Mouse (Mus musculus): ENCODE data around the gene Parvb. TPM values are rescaled to one million over a fixed set of nuclear protein-coding genes. Genes with fewer than 3 reads are reported as not detected.

The Parvb gene
- polyA plus RNA-seq (2015; fragmentation: Nextera tagmentation; extraction: Ambion mirVana): 3.7 and 5.8 TPM in 2 replicates

GRCm38 (mm10) chr15:84231721-84232561 is at the start of gene Parvb:
Parvb (plus strand) TSS chr15:84232043.

GRCm38 (mm10) chr15:84192058-84192791 is 39.6 kb upstream of the Parvb start, which contains the start of gene Samm50:
Samm50 (plus strand) TSS chr15:84192241.

GRCm38 (mm10) chr15:84323966-84324869 is 92.4 kb downstream of the Parvb start, which contains the start of gene Parvg:
Parvg (plus strand) TSS chr15:84324026.

Other genes starting within 250 kb of the Parvb start
- gene Efcab6, start 166.7 kb upstream of the Parvb start, polyA plus RNA-seq (2015; fragmentation: Nextera tagmentation; extraction: Ambion mirVana): 0.14 and 0.26 TPM in 2 replicates
- gene Sult4a1, start 126.3 kb upstream of the Parvb start, polyA plus RNA-seq (2015; fragmentation: Nextera tagmentation; extraction: Ambion mirVana): 7.8 and 24.9 TPM in 2 replicates
- gene Pnpla5, start 108.9 kb upstream of the Parvb start, polyA plus RNA-seq (2015; fragmentation: Nextera tagmentation; extraction: Ambion mirVana): not detected in 2 replicates
- 0.55 and 1.1 TPM in 2 replicates for gene Pnpla3, start 64.2 kb upstream of the Parvb start, polyA plus RNA-seq (2015; fragmentation: Nextera tagmentation; extraction: Ambion mirVana)
- gene Samm50, start 39.8 kb upstream of the Parvb start, polyA plus RNA-seq (2015; fragmentation: Nextera tagmentation; extraction: Ambion mirVana): 69.1 and 127 TPM in 2 replicates
- 1.5 and 2.5 TPM in 2 replicates for gene Parvg, start 92.0 kb downstream of the Parvb start, polyA plus RNA-seq (2015; fragmentation: Nextera tagmentation; extraction: Ambion mirVana)
- 0.37 and 0.69 TPM in 2 replicates for gene Shisal1, start 215.1 kb downstream of the Parvb start, polyA plus RNA-seq (2015; fragmentation: Nextera tagmentation; extraction: Ambion mirVana)